Mouse (Mus musculus): ENCODE measurements around the gene Thsd7b.

GRCm38 (mm10) chr1:129990821-129991220, 717.7 kb downstream of the Thsd7b start:
- TF ChIP-seq CTCF (IDR thresholded peaks at IDR 0.05; ENCODE audit: borderline replicate concordance, insufficient read depth, low read length) (no peak), POLR2A (IDR thresholded peaks at IDR 0.05; ENCODE audit: low read depth, low read length) (no peak)

Measured in embryonic fibroblast, embryonic 13.5 days (primary cell).